In the genomic region with DNA sequence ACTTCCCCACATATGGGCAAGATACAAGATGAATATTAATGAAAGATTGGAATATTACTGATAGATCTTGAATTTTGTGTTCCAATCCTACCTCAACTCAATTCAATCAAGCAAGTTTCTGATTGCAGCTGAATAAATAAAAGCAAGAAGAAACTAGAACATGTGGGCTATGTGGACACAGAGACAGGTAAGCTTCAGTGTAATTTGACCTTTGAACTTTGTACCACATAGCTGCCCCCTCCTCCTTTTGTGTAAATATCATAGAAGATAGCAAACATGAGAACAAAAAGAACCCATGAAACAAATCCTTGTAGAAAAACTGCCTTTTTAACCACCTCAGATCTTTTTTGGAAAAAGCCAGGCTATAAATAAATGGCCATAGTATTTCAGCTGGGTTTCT, we compare ENCODE assay signal across 24 mouse cellular contexts.
"Had no signal": no experiment of that assay in that cellular context is flagged by ENCODE, and none has a peak within 500 bp of the region (broad histone marks: within the 10 kb centered on the region; RNA-seq: fewer than 3 reads in every experiment).

No protein-coding gene starts in this region.

- H3K9ac ChIP-seq: heart, embryonic 12.5 days; hindbrain, embryonic 12.5 days; hindbrain, embryonic 14.5 days; limb, embryonic 13.5 days; limb, embryonic 15.5 days; liver, embryonic 13.5 days had no signal

- H3K27ac ChIP-seq: gastrocnemius, adult 2 months; heart, embryonic 10.5 days; hindbrain, embryonic 10.5 days; hindbrain, embryonic 12.5 days; hindbrain, embryonic 14.5 days; layer of hippocampus, adult 2 months; limb, embryonic 13.5 days; limb, embryonic 15.5 days; liver, embryonic 13.5 days had no signal

- H3K27me3 ChIP-seq: heart, embryonic 12.5 days; hindbrain, embryonic 12.5 days; limb, embryonic 13.5 days; limb, embryonic 15.5 days; liver, embryonic 13.5 days had no signal

- H3K4me1 ChIP-seq: heart, embryonic 10.5 days; heart, embryonic 12.5 days; limb, embryonic 13.5 days; limb, embryonic 15.5 days; liver, embryonic 13.5 days had no signal

- H3K4me2 ChIP-seq: heart, embryonic 12.5 days; hindbrain, embryonic 12.5 days; hindbrain, embryonic 14.5 days; limb, embryonic 13.5 days; limb, embryonic 15.5 days; liver, embryonic 13.5 days had no signal

- ATAC-seq: hindbrain, embryonic 16.5 days; inflammation-experienced regulatory T-cells, adult 6 months; intestine, postnatal 0 days had no signal

- H3K4me3 ChIP-seq: gastrocnemius, adult 2 months; heart, embryonic 10.5 days; heart, embryonic 12.5 days; hindbrain, embryonic 10.5 days; hindbrain, embryonic 12.5 days; layer of hippocampus, adult 2 months; limb, embryonic 13.5 days; limb, embryonic 15.5 days; liver, embryonic 13.5 days had no signal

- H3K9me3 ChIP-seq: heart, embryonic 10.5 days; heart, embryonic 12.5 days; hindbrain, embryonic 10.5 days; hindbrain, embryonic 12.5 days; limb, embryonic 13.5 days; limb, embryonic 15.5 days; liver, embryonic 13.5 days had no signal

- DNase-seq: gastrocnemius, adult 2 months; gastrocnemius, postnatal 10 days; gastrocnemius, postnatal 25 days; heart, adult 18-20 months; heart, postnatal 10 days; heart, postnatal 4 days; kidney, adult 18-20 months; kidney, adult 8-10 months; kidney, postnatal 10 days; kidney, postnatal 25 days; kidney, postnatal 4 days; left cerebral cortex, postnatal 4 days; liver, embryonic 13.5 days had no signal

- H3K36me3 ChIP-seq: heart, embryonic 10.5 days; heart, embryonic 12.5 days; hindbrain, embryonic 10.5 days; hindbrain, embryonic 12.5 days; limb, embryonic 13.5 days; limb, embryonic 15.5 days; liver, embryonic 13.5 days had no signal
